Mouse (Mus musculus): ENCODE measurements around the gene Fbxw10. TPM values are rescaled to one million over a fixed set of nuclear protein-coding genes. Genes with fewer than 3 reads are reported as not detected.

Gene Fbxw10
- polyA plus RNA-seq, 2 experiments from 2014 or later, result 3.5 to 9.7 TPM

- ATAC-seq, result no peak
Measured at GRCm38 (mm10) chr11:62909720-62910306, 62.9 kb downstream of the Fbxw10 start.

GRCm38 (mm10) chr11:62911362-62911761, 64.5 kb downstream of the Fbxw10 start:
- no peak for ATAC-seq

GRCm38 (mm10) chr11:62913141-62913540, 66.3 kb downstream of the Fbxw10 start:
- ATAC-seq, result no peak

GRCm38 (mm10) chr11:62914532-62914931, 67.7 kb downstream of the Fbxw10 start:
- ATAC-seq, result no peak

- no peak for ATAC-seq
Measured at GRCm38 (mm10) chr11:62915486-62915885, 68.6 kb downstream of the Fbxw10 start.

- no peak for ATAC-seq
Measured at GRCm38 (mm10) chr11:62916765-62917164, 69.9 kb downstream of the Fbxw10 start.

GRCm38 (mm10) chr11:62919946-62920742, 73.3 kb downstream of the Fbxw10 start:
- no peak for ATAC-seq

- ATAC-seq, result no peak
Measured at GRCm38 (mm10) chr11:62920743-62921050, 73.8 kb downstream of the Fbxw10 start.

GRCm38 (mm10) chr11:62921052-62921977, 74.4 kb downstream of the Fbxw10 start:
- no peak for ATAC-seq

- ATAC-seq, result no peak
Measured at GRCm38 (mm10) chr11:62924091-62924761, 77.4 kb downstream of the Fbxw10 start.

Other genes with a start within 250 kb of the Fbxw10 start
- gene Lrrc75a, start 198.5 kb upstream of the Fbxw10 start, polyA plus RNA-seq (2017; shearing (Covaris generic)), result 1 to 10 TPM; 1.0 to 1.7 TPM
- gene Mmgt2, start 198.4 kb upstream of the Fbxw10 start, polyA plus RNA-seq (2017; shearing (Covaris generic)), result 10 to 100 TPM; 32.9 to 42.3 TPM
- 10 to 100 TPM; 17.0 to 20.4 TPM for gene Zfp287, start 115.2 kb upstream of the Fbxw10 start, polyA plus RNA-seq (2017; shearing (Covaris generic))
- not detected for gene Gm10428, start 94.0 kb upstream of the Fbxw10 start, polyA plus RNA-seq (2017; shearing (Covaris generic))
- 1 to 10 TPM; 1.5 to 2.7 TPM for gene Zfp286, start 57.6 kb upstream of the Fbxw10 start, polyA plus RNA-seq (2017; shearing (Covaris generic))
- 1 to 10 TPM; 2.5 to 7.1 TPM for gene Trim16, start 26.8 kb upstream of the Fbxw10 start, polyA plus RNA-seq (2017; shearing (Covaris generic))
- 10 to 100 TPM; 51.3 to 60.7 TPM for gene Tvp23b, start 32.4 kb downstream of the Fbxw10 start, polyA plus RNA-seq (2017; shearing (Covaris generic))
- not detected for gene Cdrt4, start 104.1 kb downstream of the Fbxw10 start, polyA plus RNA-seq (2017; shearing (Covaris generic))
- gene Tekt3, start 214.6 kb downstream of the Fbxw10 start, polyA plus RNA-seq (2017; shearing (Covaris generic)), result not detected